Mouse (Mus musculus) thymus, postnatal 0 days (tissue): ENCODE measurements at regions not wholly inside any gene's neighbourhood (a gene's known extent, or its start where the extent isn't known, plus 50 kb on each side); places are given as distances from the start of the nearest gene placed in this dataset.

ENCODE experiments used
- DNase-seq: peaks from one replicate; pipeline ENCODE4 v3.0.0-alpha.2; 2015; ENCODE audit warnings: low spot score

DNA sequence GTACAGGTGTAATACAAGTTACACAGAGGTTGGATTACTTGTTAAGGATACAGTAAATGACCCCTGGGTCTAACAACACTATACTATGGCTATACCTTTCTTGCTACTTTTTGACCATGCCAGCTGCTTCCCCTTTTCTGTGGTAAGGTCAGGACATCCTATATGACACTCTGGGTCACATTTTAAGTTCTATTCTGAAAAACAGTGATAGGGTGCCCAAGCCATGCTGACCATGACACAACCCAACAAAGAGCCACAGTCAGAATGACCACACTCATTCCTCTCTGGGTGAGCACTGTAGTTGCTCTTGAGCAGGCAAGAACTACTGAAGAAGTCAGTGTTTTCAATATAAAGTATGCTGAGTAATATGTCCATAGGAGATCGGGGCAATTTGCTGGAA is 64.3 kb upstream of the Tnfsf11 start:
- DNase-seq, result no peak

DNA sequence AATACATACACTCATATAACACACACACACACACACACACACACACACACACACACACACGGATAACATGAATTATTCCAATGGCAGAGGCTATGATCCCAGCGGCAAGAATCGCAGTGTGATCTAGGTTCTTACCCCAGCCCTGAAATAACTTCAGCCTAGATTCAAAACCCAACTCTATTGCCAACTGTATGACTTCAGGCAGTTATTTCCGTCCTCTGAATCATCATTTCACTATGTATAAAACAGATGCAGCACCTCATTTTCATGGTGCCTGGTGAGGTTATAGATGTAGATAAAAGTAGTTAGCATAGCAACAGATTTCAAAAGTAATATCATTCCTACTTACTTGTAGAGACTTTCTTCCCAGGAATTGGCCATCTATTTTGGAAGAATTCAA is 61.0 kb upstream of the Tnfsf11 start:
- DNase-seq, result no peak

DNA sequence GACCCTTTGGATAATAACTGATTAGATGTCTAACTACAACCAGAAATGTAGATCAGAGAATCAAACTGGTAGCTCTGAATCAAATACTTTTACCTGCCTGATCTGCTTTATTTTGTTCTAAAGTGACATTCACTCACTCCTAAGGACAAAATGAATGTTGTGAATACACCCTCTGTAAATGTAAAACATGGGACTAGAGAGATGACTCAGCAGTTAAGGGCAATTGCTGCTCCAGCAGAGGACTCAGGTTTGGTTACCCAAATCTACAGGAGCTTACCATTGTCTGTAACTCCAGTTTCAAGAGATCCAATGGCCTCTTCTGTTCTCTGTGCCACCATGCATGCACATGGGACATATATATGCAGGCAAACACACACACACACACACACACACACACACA is 57.0 kb upstream of the Tnfsf11 start:
- no peak for DNase-seq

DNA sequence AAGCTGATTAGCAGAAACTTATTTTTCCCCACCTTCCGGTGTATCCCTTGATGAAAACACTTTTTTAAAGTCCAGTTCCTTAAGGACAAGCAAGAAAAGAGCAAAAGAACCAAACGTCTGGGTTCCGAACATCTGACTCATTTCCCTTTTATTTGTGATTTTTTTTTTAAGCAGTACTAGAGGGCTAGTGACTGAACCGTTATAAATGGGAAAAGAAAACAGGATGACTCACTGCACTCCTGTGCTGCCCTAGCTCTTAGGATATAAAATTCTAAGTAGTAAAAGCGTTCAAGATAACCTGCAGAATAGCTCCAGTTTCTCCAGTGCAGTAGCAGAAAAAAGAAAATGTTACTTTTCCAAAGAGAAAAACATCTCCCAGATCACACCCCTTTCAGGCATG is 55.3 kb upstream of the Tnfsf11 start:
- no peak for DNase-seq
